In genomic region chr17:62992977-62993376, GRCm38 (mm10) we compare ENCODE assay signal across 22 mouse cellular contexts.
DNase-seq lines count a peak whose midpoint lies in the region; ATAC-seq and TF ChIP-seq lines count a peak whose summit lies in the region.
"Had no signal": no experiment of that assay in that cellular context is flagged by ENCODE, and none has a peak within 500 bp of the region (broad histone marks: within the 10 kb centered on the region; RNA-seq: fewer than 3 reads in every experiment).

No protein-coding gene starts in this region.

- no peak overlapping the region for H3K27ac ChIP-seq in kidney, adult 2 months (ENCODE audit: insufficient read depth, low read depth, low read length)
- H3K27ac ChIP-seq in forebrain, embryonic 10.5 days: no peak overlapping the region

- H3K4me3 ChIP-seq in kidney, adult 2 months (ENCODE audit: insufficient read depth, low read depth, low read length): no peak overlapping the region
- no peak overlapping the region for H3K4me3 ChIP-seq in forebrain, embryonic 10.5 days

- peak; percentile 69 for ATAC-seq in granulocyte monocyte progenitor cell, adult 5-6 weeks (replicated peaks; ENCODE audit: poor library complexity, severe bottlenecking)
- ATAC-seq in megakaryocyte, adult 5-6 weeks (ENCODE audit: poor library complexity, severe bottlenecking): peak; percentile 57
- ATAC-seq in megakaryocyte progenitor cell, adult 5-6 weeks (replicated peaks; ENCODE audit: poor library complexity): peak; percentile 65
- ATAC-seq: activated CD4-positive, CD25-positive, alpha-beta regulatory T cell, adult 4 months; CD4-positive, CD25-positive, alpha-beta regulatory T cell, adult 4 months; Patski had no signal

- H3K27me3 ChIP-seq in kidney, adult 2 months (replicated peaks; ENCODE audit: control insufficient read depth, insufficient read depth, low read length): no peaks in the 10 kb centered on the region
- no peaks in the 10 kb centered on the region for H3K27me3 ChIP-seq in forebrain, embryonic 10.5 days (ENCODE audit: poor library complexity, severe bottlenecking)
- H3K27me3 ChIP-seq: CH12.LX had no signal

- no peak for TF ChIP-seq CTCF in kidney, adult 2 months (conservative IDR thresholded peaks at IDR 0.05; ENCODE audit: insufficient read depth, insufficient read length, low read depth, low read length)

- WGBS in kidney, adult 2 months: 84% methylated on average over 2 of the region's 2 CpGs
- 91% methylated on average over 2 of the region's 2 CpGs for WGBS in forebrain, embryonic 10.5 days

- no peaks in the 10 kb centered on the region for H3K36me3 ChIP-seq in kidney, adult 2 months (ENCODE audit: control insufficient read depth, insufficient read depth, low read length)
- no peaks in the 10 kb centered on the region for H3K36me3 ChIP-seq in forebrain, embryonic 10.5 days (replicated peaks)
- H3K36me3 ChIP-seq: G1E had no signal

- no peaks in the 10 kb centered on the region for H3K9me3 ChIP-seq in forebrain, embryonic 10.5 days
- H3K9me3 ChIP-seq: G1E had no signal

- no peak for DNase-seq in c-Kit-positive CD71-positive TER-119-positive erythroid progenitor cells, embryonic 14.5 days (ENCODE audit: low spot score)
- DNase-seq in kidney, adult 2 months: no peak
- DNase-seq in forebrain, embryonic 10.5 days (ENCODE audit: extremely low spot score, low spot score): no peak
- DNase-seq: adrenal gland, adult 2 months; adrenal gland, adult 8-10 months; adrenal gland, postnatal 10 days; adrenal gland, postnatal 14 days; adrenal gland, postnatal 25 days; adrenal gland, postnatal 36 days; B cell, adult 2 months; cerebellum, adult 11 months; cerebellum, adult 11-12 months; cerebellum, adult 18-20 months; cerebellum, adult 2 months had no signal

- no peak for TF ChIP-seq POLR2A in kidney, adult 2 months (IDR thresholded peaks at IDR 0.05; ENCODE audit: low read depth, low read length)

- no peaks in the 10 kb centered on the region for H3K4me1 ChIP-seq in kidney, adult 2 months (ENCODE audit: control insufficient read depth, insufficient read depth, low read length)
- H3K4me1 ChIP-seq in forebrain, embryonic 10.5 days: no peaks in the 10 kb centered on the region
